Mouse (Mus musculus): ENCODE results near the gene Gm11444. TPM values are rescaled to one million over a fixed set of nuclear protein-coding genes. Genes with fewer than 3 reads are reported as not detected.

Gene Gm11444
- polyA plus RNA-seq, 1 experiment = not detected

DNA sequence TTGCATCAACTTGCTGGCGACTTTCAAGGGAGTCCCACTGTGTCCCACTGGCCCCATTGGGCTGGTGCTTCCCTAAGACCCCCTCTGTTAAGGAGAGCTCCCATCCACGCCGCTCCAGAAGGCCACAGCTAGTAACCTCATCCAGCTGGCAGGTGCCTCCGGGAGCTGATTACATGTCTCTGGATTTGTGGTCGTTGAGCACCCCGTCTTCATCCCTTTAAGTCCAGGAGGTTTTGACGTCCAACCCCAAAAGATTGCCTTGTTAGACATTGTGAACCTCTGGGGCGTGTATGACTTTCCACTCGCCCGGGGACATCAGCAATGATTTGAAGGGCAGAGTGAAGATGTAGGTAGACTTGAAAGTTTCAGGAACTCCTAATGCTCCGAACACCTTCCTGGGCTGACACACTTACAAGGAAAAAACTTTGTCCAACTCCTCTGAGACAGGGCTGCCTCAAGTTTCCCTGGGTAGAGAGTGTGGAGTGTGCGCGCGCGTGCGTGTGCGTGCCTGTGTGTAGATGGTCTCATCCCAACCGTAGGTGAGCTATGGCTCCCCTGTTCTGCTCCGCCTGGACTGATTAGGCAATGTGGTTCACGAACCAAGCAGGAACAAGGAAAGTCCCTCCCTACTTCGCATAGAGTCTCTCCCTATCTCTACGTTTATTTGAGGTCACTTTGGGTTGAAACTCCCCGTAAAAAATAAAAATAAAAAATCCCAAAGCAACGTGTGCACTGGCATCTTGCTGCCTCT, 7.4 kb downstream of the Gm11444 start:
- no peaks in the 10 kb centered on the region for H3K27me3 ChIP-seq (ENCODE audit: control insufficient read depth, insufficient read depth, insufficient read length)
- no peak overlapping the region for H3ac ChIP-seq (ENCODE audit: control insufficient read depth, insufficient read length)
- H3K4me3 ChIP-seq = no peak overlapping the region
- H3K79me2 ChIP-seq (ENCODE audit: control insufficient read depth, insufficient read depth) = no peaks in the 10 kb centered on the region
- TF ChIP-seq TCF3 (IDR thresholded peaks at IDR 0.05; ENCODE audit: insufficient read length, low read depth) = no peak
- TF ChIP-seq TCF12 (IDR thresholded peaks at IDR 0.05; ENCODE audit: insufficient read depth, poor library complexity, severe bottlenecking) = no peak
- no peak for TF ChIP-seq POLR2AphosphoS2 (IDR thresholded peaks at IDR 0.05; ENCODE audit: insufficient read length, low read depth)
- no peak for TF ChIP-seq REST (IDR thresholded peaks at IDR 0.05; ENCODE audit: insufficient read depth, insufficient read length)
- no peak for TF ChIP-seq SRF (IDR thresholded peaks at IDR 0.05; ENCODE audit: control insufficient read depth, insufficient read length, low read depth)
- TF ChIP-seq USF1 (IDR thresholded peaks at IDR 0.05; ENCODE audit: low read depth) = no peak
- TF ChIP-seq MYOG (IDR thresholded peaks at IDR 0.05; ENCODE audit: control insufficient read depth in 1 of 3, insufficient read depth in 1 of 3, insufficient read length in 2 of 3, low read depth in 2 of 3) = no peak
- no peak for TF ChIP-seq MYOD1 (IDR thresholded peaks at IDR 0.05; ENCODE audit: control insufficient read depth in 1 of 3, insufficient read length in 2 of 3, low read depth in 2 of 3)
- no peak for TF ChIP-seq CEBPB (IDR thresholded peaks at IDR 0.05; ENCODE audit: insufficient read depth, poor library complexity, severe bottlenecking)
- TF ChIP-seq E2F4 (IDR thresholded peaks at IDR 0.05; ENCODE audit: insufficient read depth) = no peak
- no peak for TF ChIP-seq POLR2A (IDR thresholded peaks at IDR 0.05; ENCODE audit: insufficient read length, low read depth)
- TF ChIP-seq MAX (IDR thresholded peaks at IDR 0.05; ENCODE audit: low read depth) = no peak
- no peaks in the 10 kb centered on the region for H3K36me3 ChIP-seq (ENCODE audit: control insufficient read depth, insufficient read depth)
- H3K4me2 ChIP-seq (ENCODE audit: low read depth) = peak overlapping the region; percentile 99

DNA sequence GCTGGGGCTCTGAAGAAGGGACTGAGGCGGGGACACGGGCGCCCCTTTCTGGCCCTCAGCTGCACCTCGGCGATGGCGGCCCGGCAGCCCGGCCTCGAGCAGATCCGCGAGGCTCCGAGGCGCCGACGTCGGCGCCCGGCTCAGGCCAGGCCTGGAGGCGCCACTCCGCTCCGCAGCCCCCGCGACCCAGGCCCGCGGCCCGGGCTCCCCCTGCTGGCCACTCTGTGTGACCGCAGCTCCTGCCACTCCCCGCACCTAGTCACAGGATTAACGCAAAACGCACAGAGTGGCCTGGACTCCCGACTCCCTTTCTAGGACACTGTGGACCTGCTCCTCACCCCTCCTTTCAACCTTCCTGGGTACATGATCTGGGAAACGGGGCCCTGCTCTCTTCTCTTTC, 8.2 kb downstream of the Gm11444 start:
- Histone ChIP-seq H3K36me3 (ENCODE audit: control insufficient read depth, insufficient read depth) (no peaks in the 10 kb centered on the region), H3K4me2 (ENCODE audit: low read depth) (no peak overlapping the region), H3K27me3 (ENCODE audit: control insufficient read depth, insufficient read depth, insufficient read length) (no peaks in the 10 kb centered on the region), H3K4me3 (no peak overlapping the region), H3ac (ENCODE audit: control insufficient read depth, insufficient read length) (no peak overlapping the region), H3K79me2 (ENCODE audit: control insufficient read depth, insufficient read depth) (no peaks in the 10 kb centered on the region)
- TF ChIP-seq E2F4 (IDR thresholded peaks at IDR 0.05; ENCODE audit: insufficient read depth) (no peak), POLR2A (IDR thresholded peaks at IDR 0.05; ENCODE audit: insufficient read length, low read depth) (no peak), MYOD1 (IDR thresholded peaks at IDR 0.05; ENCODE audit: control insufficient read depth in 1 of 3, insufficient read length in 2 of 3, low read depth in 2 of 3) (no peak), CEBPB (IDR thresholded peaks at IDR 0.05; ENCODE audit: insufficient read depth, poor library complexity, severe bottlenecking) (no peak), USF1 (IDR thresholded peaks at IDR 0.05; ENCODE audit: low read depth) (no peak), SRF (IDR thresholded peaks at IDR 0.05; ENCODE audit: control insufficient read depth, insufficient read length, low read depth) (no peak), TCF3 (IDR thresholded peaks at IDR 0.05; ENCODE audit: insufficient read length, low read depth) (no peak), REST (IDR thresholded peaks at IDR 0.05; ENCODE audit: insufficient read depth, insufficient read length) (no peak)

DNA sequence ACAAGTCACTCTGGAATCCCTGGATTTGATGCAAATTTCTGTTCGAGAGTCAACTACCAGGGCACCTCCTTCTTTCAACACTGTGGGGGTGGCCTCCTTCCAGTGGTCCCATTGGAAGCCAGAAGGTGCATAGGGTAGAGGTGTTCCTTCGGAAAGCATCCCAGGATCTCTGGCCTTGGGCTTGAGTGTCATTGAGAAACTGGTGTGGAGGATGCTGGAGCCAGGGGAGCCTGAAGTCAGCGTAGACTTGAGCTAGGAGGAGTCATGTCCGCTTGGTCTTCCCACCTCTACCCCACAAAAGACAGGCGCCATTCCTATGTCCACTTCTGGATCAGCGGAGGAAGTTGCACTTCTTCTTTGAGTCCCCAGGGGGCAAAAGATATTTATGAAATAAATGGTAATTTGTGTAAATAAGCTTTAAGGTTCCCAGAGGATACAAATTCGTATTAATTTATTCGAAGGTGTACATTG, 8.9 kb downstream of the Gm11444 start:
- no peaks in the 10 kb centered on the region for H3K79me2 ChIP-seq (ENCODE audit: control insufficient read depth, insufficient read depth)
- H3K27me3 ChIP-seq (ENCODE audit: control insufficient read depth, insufficient read depth, insufficient read length) = no peaks in the 10 kb centered on the region
- H3K36me3 ChIP-seq (ENCODE audit: control insufficient read depth, insufficient read depth) = no peaks in the 10 kb centered on the region
- H3K4me3 ChIP-seq = no peak overlapping the region
- no peak overlapping the region for H3ac ChIP-seq (ENCODE audit: control insufficient read depth, insufficient read length)
- no peak overlapping the region for H3K4me2 ChIP-seq (ENCODE audit: low read depth)
- no peak for TF ChIP-seq SRF (IDR thresholded peaks at IDR 0.05; ENCODE audit: control insufficient read depth, insufficient read length, low read depth)

DNA sequence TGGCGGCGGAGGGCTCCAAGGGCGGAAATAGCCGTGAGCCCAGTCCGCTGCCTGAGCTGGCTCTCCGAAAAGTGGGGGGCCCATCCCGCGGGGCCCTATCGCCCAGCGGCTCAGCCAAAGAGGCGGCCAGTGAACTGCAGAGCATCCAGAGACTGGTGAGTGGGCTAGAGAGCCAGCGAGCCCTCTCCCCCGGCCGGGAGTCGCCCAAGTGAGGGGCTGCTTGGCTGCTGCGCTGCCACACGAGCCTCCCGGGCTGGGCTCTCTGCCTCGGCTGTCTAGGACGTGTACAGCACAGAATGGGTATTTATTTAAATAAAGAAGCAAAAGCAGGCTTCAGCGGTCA, 9.4 kb downstream of the Gm11444 start:
- TF ChIP-seq SRF (IDR thresholded peaks at IDR 0.05; ENCODE audit: control insufficient read depth, insufficient read length, low read depth) (no peak), TCF3 (IDR thresholded peaks at IDR 0.05; ENCODE audit: insufficient read length, low read depth) (no peak), POLR2AphosphoS2 (IDR thresholded peaks at IDR 0.05; ENCODE audit: insufficient read length, low read depth) (no peak), MYOD1 (IDR thresholded peaks at IDR 0.05; ENCODE audit: control insufficient read depth in 1 of 3, insufficient read length in 2 of 3, low read depth in 2 of 3) (no peak), MYOG (IDR thresholded peaks at IDR 0.05; ENCODE audit: control insufficient read depth in 1 of 3, insufficient read depth in 1 of 3, insufficient read length in 2 of 3, low read depth in 2 of 3) (no peak), TCF12 (IDR thresholded peaks at IDR 0.05; ENCODE audit: insufficient read depth, poor library complexity, severe bottlenecking) (no peak), USF1 (IDR thresholded peaks at IDR 0.05; ENCODE audit: low read depth) (no peak)
- no peaks in the 10 kb centered on the region for H3K27me3 ChIP-seq (ENCODE audit: control insufficient read depth, insufficient read depth, insufficient read length)
- H3ac ChIP-seq (ENCODE audit: control insufficient read depth, insufficient read length) = no peak overlapping the region

DNA sequence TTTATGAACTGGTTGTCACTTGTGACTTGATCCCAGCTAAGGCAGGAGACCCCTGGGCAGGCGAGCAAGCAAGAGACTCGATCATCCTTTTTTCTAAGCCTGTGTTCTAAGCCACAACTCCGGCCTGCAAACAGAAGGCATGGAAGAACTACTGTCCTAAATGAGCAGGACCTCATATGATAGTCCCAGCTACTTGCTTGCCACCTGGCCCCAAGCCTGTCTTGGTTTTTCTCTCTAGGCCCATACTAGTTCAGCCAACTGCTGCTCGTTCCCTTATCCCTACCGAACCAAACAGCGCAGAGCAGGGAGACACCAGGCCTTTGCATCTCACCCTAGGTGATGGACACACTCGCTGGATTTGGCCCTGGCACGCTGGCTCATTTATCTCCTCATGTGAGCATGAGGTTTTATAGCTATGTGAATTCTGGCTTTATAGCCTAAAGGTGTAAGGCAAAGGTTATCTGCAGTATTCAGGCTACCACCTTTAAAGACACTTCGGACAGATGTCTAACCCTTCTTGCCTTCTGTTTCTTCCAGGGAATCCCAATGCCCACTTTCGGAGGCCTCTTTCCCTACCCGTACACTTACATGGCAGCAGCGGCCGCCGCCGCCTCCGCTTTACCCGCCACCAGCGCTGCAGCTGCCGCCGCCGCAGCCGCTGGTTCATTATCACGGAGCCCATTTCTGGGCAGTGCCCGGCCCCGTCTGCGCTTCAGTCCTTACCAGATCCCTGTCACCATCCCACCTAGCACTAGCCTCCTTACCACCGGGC, 9.9 kb downstream of the Gm11444 start:
- no peak for TF ChIP-seq E2F4 (IDR thresholded peaks at IDR 0.05; ENCODE audit: insufficient read depth)
- TF ChIP-seq MYOG (IDR thresholded peaks at IDR 0.05; ENCODE audit: control insufficient read depth in 1 of 3, insufficient read depth in 1 of 3, insufficient read length in 2 of 3, low read depth in 2 of 3) = no peak
- TF ChIP-seq CEBPB (IDR thresholded peaks at IDR 0.05; ENCODE audit: insufficient read depth, poor library complexity, severe bottlenecking) = no peak
- TF ChIP-seq MYOD1 (IDR thresholded peaks at IDR 0.05; ENCODE audit: control insufficient read depth in 1 of 3, insufficient read length in 2 of 3, low read depth in 2 of 3) = no peak
- no peak for TF ChIP-seq TCF3 (IDR thresholded peaks at IDR 0.05; ENCODE audit: insufficient read length, low read depth)
- no peak for TF ChIP-seq POLR2AphosphoS2 (IDR thresholded peaks at IDR 0.05; ENCODE audit: insufficient read length, low read depth)
- TF ChIP-seq POLR2A (IDR thresholded peaks at IDR 0.05; ENCODE audit: insufficient read length, low read depth) = no peak
- no peak for TF ChIP-seq MAX (IDR thresholded peaks at IDR 0.05; ENCODE audit: low read depth)
- TF ChIP-seq REST (IDR thresholded peaks at IDR 0.05; ENCODE audit: insufficient read depth, insufficient read length) = no peak
- no peak for TF ChIP-seq USF1 (IDR thresholded peaks at IDR 0.05; ENCODE audit: low read depth)
- TF ChIP-seq TCF12 (IDR thresholded peaks at IDR 0.05; ENCODE audit: insufficient read depth, poor library complexity, severe bottlenecking) = no peak
- TF ChIP-seq SRF (IDR thresholded peaks at IDR 0.05; ENCODE audit: control insufficient read depth, insufficient read length, low read depth) = no peak
- no peaks in the 10 kb centered on the region for H3K27me3 ChIP-seq (ENCODE audit: control insufficient read depth, insufficient read depth, insufficient read length)
- H3K4me3 ChIP-seq = no peak overlapping the region
- H3ac ChIP-seq (ENCODE audit: control insufficient read depth, insufficient read length) = no peak overlapping the region
- no peaks in the 10 kb centered on the region for H3K36me3 ChIP-seq (ENCODE audit: control insufficient read depth, insufficient read depth)
- no peaks in the 10 kb centered on the region for H3K79me2 ChIP-seq (ENCODE audit: control insufficient read depth, insufficient read depth)
- no peak overlapping the region for H3K4me2 ChIP-seq (ENCODE audit: low read depth)

More for the DNA sequence above, 9.4 kb downstream of the Gm11444 start:
- no peak overlapping the region for H3K4me2 ChIP-seq (ENCODE audit: low read depth)
- H3K79me2 ChIP-seq (ENCODE audit: control insufficient read depth, insufficient read depth) = no peaks in the 10 kb centered on the region
- no peaks in the 10 kb centered on the region for H3K36me3 ChIP-seq (ENCODE audit: control insufficient read depth, insufficient read depth)
- H3K4me3 ChIP-seq = no peak overlapping the region

Measured in myocyte (in vitro differentiated cells).